Mouse (Mus musculus) ES-E14 (cell line): ENCODE data around the gene Dnah6.

Experiments
- CHD2 ChIP-seq: IDR thresholded peaks from 2 replicates; pipeline ENCODE4 v1.6.1; 2014; ENCODE audit warnings: mild to moderate bottlenecking, low read depth, low read length, inconsistent platforms
- ZNF384 ChIP-seq: IDR thresholded peaks from 2 replicates; pipeline ENCODE4 v1.6.1; 2012; ENCODE audit warnings: low read depth, low read length, inconsistent platforms

GRCm38 (mm10) chr6:73209598-73209997 lies 11.9 kb downstream of the Dnah6 start:
- TF ChIP-seq CHD2 (no peak), ZNF384 (no peak)
